ENCODE assay signal across 21 mouse cellular contexts in genomic region chr6:34602091-34602490, GRCm38 (mm10). TPM values are rescaled to one million over a fixed set of nuclear protein-coding genes. Genes with fewer than 3 reads are reported as not detected.
DNase-seq lines count a peak whose midpoint lies in the region; ATAC-seq and TF ChIP-seq lines count a peak whose summit lies in the region.
"Had no signal": no experiment of that assay in that cellular context is flagged by ENCODE, and none has a peak within 500 bp of the region (broad histone marks: within the 10 kb centered on the region; RNA-seq: fewer than 3 reads in every experiment).

No protein-coding gene starts in this region.

- no peak for DNase-seq in heart, postnatal 14 days
- DNase-seq in embryonic facial prominence, embryonic 11.5 days (ENCODE audit: low spot score) = peak; percentile 79
- DNase-seq in midbrain, embryonic 14.5 days = no peak
- no peak for DNase-seq in left cerebral cortex, adult 9 months (ENCODE audit: low spot score in 2 of 2)
- DNase-seq in gastrocnemius, adult 8-10 months (ENCODE audit: low spot score in 2 of 2) = no peak
- DNase-seq: adrenal gland, adult 8-10 months; cerebellum, adult 2 months; kidney, adult 8-10 months; liver, embryonic 13.5 days; lung, postnatal 10 days; right cerebral cortex, postnatal 4 days; thymus, postnatal 14 days had no signal

- no peak overlapping the region for H3K4me3 ChIP-seq in heart, embryonic 16.5 days (ENCODE audit: low read length)
- H3K4me3 ChIP-seq in embryonic facial prominence, embryonic 11.5 days (ENCODE audit: low read depth, low read length) = no peak overlapping the region
- H3K4me3 ChIP-seq in embryonic fibroblast, embryonic 13.5 days (ENCODE audit: insufficient read depth, low read length) = peak overlapping the region; percentile 52
- no peak overlapping the region for H3K4me3 ChIP-seq in myocyte
- no peak overlapping the region for H3K4me3 ChIP-seq in midbrain, embryonic 14.5 days (replicated peaks; ENCODE audit: low read depth, low read length)
- H3K4me3 ChIP-seq: forebrain, embryonic 10.5 days; liver, embryonic 13.5 days; midbrain, embryonic 12.5 days had no signal

- H3K9ac ChIP-seq in heart, embryonic 16.5 days (ENCODE audit: low read length) = no peak overlapping the region
- no peak overlapping the region for H3K9ac ChIP-seq in embryonic facial prominence, embryonic 11.5 days (replicated peaks; ENCODE audit: low read length)
- no peak overlapping the region for H3K9ac ChIP-seq in midbrain, embryonic 14.5 days (replicated peaks; ENCODE audit: low read length)
- H3K9ac ChIP-seq: hindbrain, embryonic 14.5 days; liver, embryonic 13.5 days; midbrain, embryonic 12.5 days had no signal

- ATAC-seq in heart, embryonic 16.5 days (replicated peaks; ENCODE audit: extremely low read depth, insufficient read depth, low FRiP score) = no peak
- no peak for ATAC-seq in embryonic facial prominence, embryonic 11.5 days (replicated peaks; ENCODE audit: insufficient number of reproducible peaks, low FRiP score, low TSS enrichment, low read depth)
- ATAC-seq in midbrain, embryonic 14.5 days (ENCODE audit: low FRiP score, low TSS enrichment) = no peak
- ATAC-seq: CD4-positive, CD25-positive, alpha-beta regulatory T cell, adult 4 months had no signal

- peaks cover 89% of the 10 kb centered on the region for H3K79me2 ChIP-seq in myocyte (ENCODE audit: control insufficient read depth, insufficient read depth)

- H3K36me3 ChIP-seq in heart, embryonic 16.5 days (ENCODE audit: control insufficient read depth, insufficient read depth) = no peaks in the 10 kb centered on the region
- no peaks in the 10 kb centered on the region for H3K36me3 ChIP-seq in embryonic facial prominence, embryonic 11.5 days (replicated peaks; ENCODE audit: control insufficient read depth, insufficient read depth, low read depth, low read length)
- H3K36me3 ChIP-seq in myocyte (ENCODE audit: control insufficient read depth, insufficient read depth) = no peaks in the 10 kb centered on the region
- no peaks in the 10 kb centered on the region for H3K36me3 ChIP-seq in midbrain, embryonic 14.5 days (ENCODE audit: control insufficient read depth, insufficient read depth, low read length)
- H3K36me3 ChIP-seq: forebrain, embryonic 10.5 days; liver, embryonic 13.5 days; midbrain, embryonic 12.5 days had no signal

- no peak overlapping the region for H3K27ac ChIP-seq in heart, embryonic 16.5 days (ENCODE audit: low read length)
- no peak overlapping the region for H3K27ac ChIP-seq in embryonic facial prominence, embryonic 11.5 days (replicated peaks; ENCODE audit: low read depth, low read length)
- peak overlapping the region; percentile 76 for H3K27ac ChIP-seq in embryonic fibroblast, embryonic 13.5 days (ENCODE audit: insufficient read depth, low read length)
- H3K27ac ChIP-seq in midbrain, embryonic 14.5 days (replicated peaks; ENCODE audit: low read depth, low read length) = no peak overlapping the region
- H3K27ac ChIP-seq: forebrain, embryonic 10.5 days; hindbrain, embryonic 14.5 days; liver, embryonic 13.5 days; midbrain, embryonic 12.5 days had no signal

- peaks cover 43% of the 10 kb centered on the region for H3K4me1 ChIP-seq in heart, embryonic 16.5 days (ENCODE audit: control insufficient read depth, insufficient read depth, low read length)
- H3K4me1 ChIP-seq in embryonic facial prominence, embryonic 11.5 days (ENCODE audit: control insufficient read depth, insufficient read depth, low read length) = peaks cover 2% of the 10 kb centered on the region; the same call in 1 of the 2 replicates
- peaks cover 25% of the 10 kb centered on the region for H3K4me1 ChIP-seq in embryonic fibroblast, embryonic 13.5 days (ENCODE audit: control insufficient read depth, insufficient read depth, low read length)
- H3K4me1 ChIP-seq in midbrain, embryonic 14.5 days (ENCODE audit: control insufficient read depth, insufficient read depth, low read length) = peaks cover 9% of the 10 kb centered on the region; the same call in 1 of the 2 replicates

- TF ChIP-seq POLR2A in embryonic fibroblast, embryonic 13.5 days (IDR thresholded peaks at IDR 0.05; ENCODE audit: low read depth, low read length) = no peak
- no peak for TF ChIP-seq POLR2A in myocyte (IDR thresholded peaks at IDR 0.05; ENCODE audit: insufficient read length, low read depth)

- H3K27me3 ChIP-seq in heart, embryonic 16.5 days (ENCODE audit: control insufficient read depth, insufficient read depth, low read length) = no peaks in the 10 kb centered on the region
- no peaks in the 10 kb centered on the region for H3K27me3 ChIP-seq in embryonic facial prominence, embryonic 11.5 days (ENCODE audit: control insufficient read depth, insufficient read depth, low read length)
- no peaks in the 10 kb centered on the region for H3K27me3 ChIP-seq in myocyte (ENCODE audit: control insufficient read depth, insufficient read depth, insufficient read length)
- H3K27me3 ChIP-seq in midbrain, embryonic 14.5 days (ENCODE audit: control insufficient read depth, insufficient read depth, low read length) = 0 out of 2 replicates have a peak, but pooled peaks cover 3% of the 10 kb centered on the region
- H3K27me3 ChIP-seq: midbrain, embryonic 12.5 days had no signal

- H3K9me3 ChIP-seq in heart, embryonic 16.5 days (replicated peaks; ENCODE audit: control insufficient read depth, low read length) = no peaks in the 10 kb centered on the region
- H3K9me3 ChIP-seq in embryonic facial prominence, embryonic 11.5 days (replicated peaks; ENCODE audit: control insufficient read depth, low read length) = no peaks in the 10 kb centered on the region
- no peaks in the 10 kb centered on the region for H3K9me3 ChIP-seq in midbrain, embryonic 14.5 days (ENCODE audit: control insufficient read depth, low read length)
- H3K9me3 ChIP-seq: forebrain, embryonic 10.5 days; liver, embryonic 13.5 days; midbrain, embryonic 12.5 days had no signal

- intact Hi-C loops in heart, postnatal 14 days (cut with DNase I) = no loop called here

- H3ac ChIP-seq in myocyte (ENCODE audit: control insufficient read depth, insufficient read length) = no peak overlapping the region

- WGBS in heart, embryonic 16.5 days = 60% methylated on average over 2 of the region's 2 CpGs
- 44% methylated on average over 2 of the region's 2 CpGs for WGBS in embryonic facial prominence, embryonic 11.5 days
- WGBS in midbrain, embryonic 14.5 days = 79% methylated on average over 2 of the region's 2 CpGs

- H3K4me2 ChIP-seq in heart, embryonic 16.5 days (ENCODE audit: low read depth, low read length) = peak overlapping the region; percentile 29; the same call in 1 of the 2 replicates
- no peak overlapping the region for H3K4me2 ChIP-seq in embryonic facial prominence, embryonic 11.5 days (ENCODE audit: low read depth, low read length)
- H3K4me2 ChIP-seq in myocyte (ENCODE audit: low read depth) = peak overlapping the region; percentile 45
- H3K4me2 ChIP-seq in midbrain, embryonic 14.5 days (ENCODE audit: low read length) = no peak overlapping the region
- H3K4me2 ChIP-seq: hindbrain, embryonic 14.5 days; liver, embryonic 13.5 days; midbrain, embryonic 12.5 days had no signal

- no peak for TF ChIP-seq CTCF in embryonic fibroblast, embryonic 13.5 days (IDR thresholded peaks at IDR 0.05; ENCODE audit: borderline replicate concordance, insufficient read depth, low read length)

TF ChIP-seq in myocyte, 11 proteins besides CTCF, POLR2A, EP300 and RAD21:
- no peak for TF ChIP-seq POLR2AphosphoS2 (IDR thresholded peaks at IDR 0.05; ENCODE audit: insufficient read length, low read depth)
- peak in 1 of 3 experiments; percentile 3 for TF ChIP-seq MYOD1 (IDR thresholded peaks at IDR 0.05; ENCODE audit: control insufficient read depth in 1 of 3, insufficient read length in 2 of 3, low read depth in 2 of 3)
- no peak for TF ChIP-seq SRF (IDR thresholded peaks at IDR 0.05; ENCODE audit: control insufficient read depth, insufficient read length, low read depth)
- TF ChIP-seq TCF3 (IDR thresholded peaks at IDR 0.05; ENCODE audit: insufficient read length, low read depth) = no peak

RNA-seq across cellular contexts. Expression of gene Cald1, which starts 3.8 kb away (rescaled TPM):
- 122 and 138 TPM in 2 replicates for polyA plus RNA-seq in heart, embryonic 16.5 days (2015; fragmentation: Nextera tagmentation; extraction: Ambion mirVana)
- 10 to 100 TPM; 56.0 to 59.6 TPM for total RNA-seq in heart, postnatal 14 days (2021)
- polyA plus RNA-seq in embryonic facial prominence, embryonic 11.5 days (2014; fragmentation: Nextera tagmentation; extraction: Ambion mirVana) = 274 and 283 TPM in 2 replicates
- 1,420 and 1,765 TPM in 2 replicates for polyA plus RNA-seq in embryonic fibroblast, embryonic 13.5 days (2011; ENCODE audit: insufficient read length, low read depth, missing spikeins)
- 88.1 TPM for polyA plus RNA-seq in myocyte (2012; fragmentation: generic; extraction: Trizol)
- polyA plus RNA-seq in midbrain, embryonic 14.5 days (2014; fragmentation: Nextera tagmentation; extraction: Ambion mirVana) = 26.9 and 50.0 TPM in 2 replicates
- total RNA-seq in gastrocnemius, adult 8-10 months (2022) = 10 to 100 TPM; 11.5 to 27.6 (median 19.1) TPM
- total RNA-seq: common myeloid progenitor, adult 5-6 weeks; MEL had no signal

Comparison
In these comparisons a context has a peak if more than half of its experiments do, and no peak if none do; other contexts are left out.
1. H3K4me2 ChIP-seq: peak in heart, embryonic 16.5 days (single experiment) and myocyte (single experiment); none in embryonic facial prominence, embryonic 11.5 days (single experiment) and midbrain, embryonic 14.5 days (single experiment).